Mouse (Mus musculus) kidney, adult 2 months (tissue): ENCODE results near the gene Arap1. TPM values are rescaled to one million over a fixed set of nuclear protein-coding genes. Genes with fewer than 3 reads are reported as not detected.

ENCODE experiments used
- DNase-seq: peaks from one replicate; pipeline ENCODE4 v3.0.0; 2021
- H3K27ac ChIP-seq: fragments of 200-500 bp; 2 replicates; pipeline ENCODE4 v1.5.1; 2012; ENCODE audit warnings: low read depth, low read length, control low read depth, inconsistent platforms; ENCODE audit not compliant: insufficient read depth
- H3K27me3 ChIP-seq: fragments of 200-500 bp; replicated peaks from 2 replicates; pipeline ENCODE4 v1.6.1; 2012; ENCODE audit warnings: mild to moderate bottlenecking, moderate library complexity, low read length, inconsistent platforms; ENCODE audit not compliant: control insufficient read depth, insufficient read depth
- H3K36me3 ChIP-seq: fragments of 200-500 bp; 2 replicates; pipeline ENCODE4 v1.6.1; 2012; ENCODE audit warnings: mild to moderate bottlenecking, moderate library complexity, low read length, inconsistent platforms; ENCODE audit not compliant: control insufficient read depth, insufficient read depth
- H3K4me1 ChIP-seq: fragments of 200-500 bp; 2 replicates; pipeline ENCODE4 v1.6.1; 2011; ENCODE audit warnings: low read length; ENCODE audit not compliant: control insufficient read depth, insufficient read depth
- H3K4me3 ChIP-seq: fragments of 200-500 bp; 2 replicates; pipeline ENCODE4 v1.5.1; 2011; ENCODE audit warnings: mild to moderate bottlenecking, low read depth, low read length, control low read depth; ENCODE audit not compliant: insufficient read depth
- CTCF ChIP-seq: fragments of 200-500 bp; conservative IDR thresholded peaks from 2 replicates; pipeline ENCODE4 v1.5.1; 2011; ENCODE audit warnings: low read depth, mild to moderate bottlenecking, control low read depth, low read length, moderate library complexity, mixed read lengths; ENCODE audit not compliant: insufficient read depth, insufficient read length
- POLR2A ChIP-seq: fragments of 200-500 bp; IDR thresholded peaks from one replicate; pipeline ENCODE4 v1.6.1; 2011; ENCODE audit warnings: low read depth, low read length, control low read depth
- WGBS: fragments of 180-500 bp; shearing (Covaris S2); methylation state at CpG from one replicate; pipeline ENCODE4 v1.1.7; 2018; 5-methylcytosine and 5-hydroxymethylcytosine counted together
- polyA plus RNA-seq: library from polyadenylated mRNA; depleted of rRNA; stranded (reverse); fragments of >200 nt; gene quantifications from 2 replicates; pipeline ENCODE4 v1.2.3, GENCODE M21; 2012

Gene Arap1
- polyA plus RNA-seq, 1 experiment: 69.7 TPM

GRCm38 (mm10) chr7:101360406-101360805 lies 12.5 kb downstream of the Arap1 start:
- no peaks in the 10 kb centered on the region for H3K27me3 ChIP-seq
- DNase-seq: peak; percentile 61
- 27% methylated on average over 3 of the region's 3 CpGs for WGBS
- H3K36me3 ChIP-seq: no peaks in the 10 kb centered on the region
- no peak overlapping the region for H3K27ac ChIP-seq
- TF ChIP-seq POLR2A (no peak), CTCF (no peak)
- H3K4me3 ChIP-seq: no peak overlapping the region
- H3K4me1 ChIP-seq: peaks cover 5% of the 10 kb centered on the region; the same call in 1 of the 2 replicates

- no peak for TF ChIP-seq CTCF
- TF ChIP-seq POLR2A: no peak
- Histone ChIP-seq H3K27ac (no peak overlapping the region), H3K4me1 (peaks cover 5% of the 10 kb centered on the region; the same call in 1 of the 2 replicates), H3K36me3 (no peaks in the 10 kb centered on the region), H3K4me3 (no peak overlapping the region), H3K27me3 (no peaks in the 10 kb centered on the region)
- DNase-seq: no peak
- whole genome bisulfite sequencing: 75% methylated on average over 4 of the region's 4 CpGs
Measured at GRCm38 (mm10) chr7:101361021-101361420, 13.2 kb downstream of the Arap1 start.

DNA sequence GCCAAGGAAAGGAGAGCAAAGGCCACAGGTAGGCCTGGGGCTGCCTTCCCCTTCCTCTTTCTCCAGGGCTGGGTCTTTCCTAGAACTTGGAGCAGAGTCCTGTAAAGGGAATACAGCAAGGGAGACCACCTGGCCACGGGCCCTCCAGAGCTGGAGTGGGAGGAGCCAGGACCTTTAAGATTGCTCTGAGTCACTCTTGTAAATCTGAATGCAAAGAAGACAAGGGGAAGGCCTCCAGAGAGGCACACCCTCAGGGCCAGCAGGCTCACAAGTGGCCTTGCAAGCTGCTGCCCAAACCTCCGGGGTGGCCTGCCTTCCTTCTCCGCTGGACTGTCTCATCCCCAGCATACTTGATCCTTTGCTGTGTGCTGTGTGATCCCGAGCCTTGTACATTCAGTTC lies 13.9 kb downstream of the Arap1 start:
- Histone ChIP-seq H3K27ac (no peak overlapping the region), H3K27me3 (no peaks in the 10 kb centered on the region), H3K4me3 (no peak overlapping the region), H3K36me3 (no peaks in the 10 kb centered on the region), H3K4me1 (peaks cover 5% of the 10 kb centered on the region; the same call in 1 of the 2 replicates)
- no peak for TF ChIP-seq CTCF
- no peak for TF ChIP-seq POLR2A
- peak; percentile 8 for DNase-seq
- 70% methylated on average over 4 of the region's 4 CpGs for WGBS

DNA sequence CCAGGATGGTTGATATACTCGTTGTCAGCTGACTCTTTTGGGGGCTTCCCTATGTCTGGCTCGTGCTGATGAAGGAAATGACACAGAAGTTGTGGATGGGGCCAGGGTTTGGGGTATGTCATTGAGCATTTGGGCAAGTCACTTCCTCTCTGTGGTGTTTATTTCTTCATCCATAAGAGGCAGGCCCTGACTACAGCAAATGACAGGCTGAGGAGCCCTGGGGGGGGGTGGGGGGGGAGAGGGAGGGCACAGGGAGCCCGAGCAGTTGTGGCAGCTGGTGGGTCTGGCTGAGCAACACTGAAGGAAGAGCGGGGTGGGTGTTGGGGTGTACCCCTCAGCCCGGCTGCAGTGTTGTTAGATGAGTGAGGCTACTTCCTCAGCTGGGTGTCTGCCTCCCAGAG lies 14.9 kb downstream of the Arap1 start:
- Histone ChIP-seq H3K4me3 (no peak overlapping the region), H3K27ac (no peak overlapping the region)

GRCm38 (mm10) chr7:101363914-101364313 lies 16.0 kb downstream of the Arap1 start:
- WGBS: 86% methylated on average over 5 of the region's 5 CpGs

More for the DNA sequence above, 14.9 kb downstream of the Arap1 start:
- peaks cover 5% of the 10 kb centered on the region; the same call in 1 of the 2 replicates for H3K4me1 ChIP-seq
- H3K27me3 ChIP-seq: no peaks in the 10 kb centered on the region
- WGBS: 80% methylated on average over 5 of the region's 5 CpGs
- DNase-seq: no peak
- TF ChIP-seq CTCF (no peak), POLR2A (no peak)
- H3K36me3 ChIP-seq: no peaks in the 10 kb centered on the region

DNA sequence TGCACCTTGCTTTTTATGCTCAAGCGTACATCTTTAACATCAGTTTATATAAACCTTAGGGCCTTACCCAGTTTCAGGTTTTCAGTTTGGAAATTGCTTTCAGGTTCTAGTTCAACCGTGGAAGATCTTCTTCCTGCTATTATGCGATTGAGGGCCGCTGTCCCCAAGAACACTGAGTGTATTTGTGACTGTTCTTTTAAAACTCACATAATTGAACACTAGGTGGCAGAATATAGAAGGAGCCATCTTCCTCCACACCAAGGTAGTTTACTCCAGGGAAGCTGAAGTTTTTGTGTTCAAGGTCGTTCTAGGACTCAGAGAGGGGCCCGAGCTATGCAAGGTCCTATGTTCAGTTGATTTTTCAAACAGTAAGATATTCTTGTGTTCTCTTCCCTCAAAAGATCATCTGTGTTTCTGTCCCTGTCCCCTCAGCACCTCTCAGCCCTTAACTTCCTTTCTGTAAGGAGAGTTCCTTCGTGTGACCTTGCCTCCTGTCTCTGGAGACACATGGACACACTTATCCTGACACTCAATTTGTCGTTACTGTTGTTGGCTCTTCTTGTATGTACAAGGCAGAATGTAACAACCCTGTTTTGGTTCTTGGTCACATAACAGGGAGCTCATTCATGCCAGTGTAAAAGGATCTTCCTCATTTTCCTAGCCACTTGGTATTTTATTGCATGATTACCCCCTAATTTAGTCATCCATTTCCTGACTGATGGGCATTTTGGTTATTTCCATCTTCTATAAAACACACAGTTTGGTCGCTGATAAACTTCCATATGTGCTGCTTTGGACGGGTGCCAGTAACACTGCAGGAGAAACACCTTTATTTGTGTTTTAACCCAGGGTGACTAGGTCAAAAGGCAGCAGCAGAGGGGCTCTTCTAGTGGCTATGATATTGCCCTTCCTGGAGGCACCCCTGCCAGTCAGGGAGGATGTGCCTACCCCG lies 20.3 kb downstream of the Arap1 start:
- Histone ChIP-seq H3K27ac (no peak overlapping the region), H3K36me3 (no peaks in the 10 kb centered on the region), H3K27me3 (no peaks in the 10 kb centered on the region), H3K4me1 (no peaks in the 10 kb centered on the region), H3K4me3 (no peak overlapping the region)
- DNase-seq: no peak
- 61% methylated on average over 11 of the region's 11 CpGs for WGBS
- TF ChIP-seq POLR2A (no peak), CTCF (no peak)

More at GRCm38 (mm10) chr7:101363914-101364313, 16.0 kb downstream of the Arap1 start:
- Histone ChIP-seq H3K27ac (no peak overlapping the region), H3K4me1 (peaks cover 5% of the 10 kb centered on the region; the same call in 1 of the 2 replicates), H3K36me3 (no peaks in the 10 kb centered on the region), H3K4me3 (no peak overlapping the region), H3K27me3 (no peaks in the 10 kb centered on the region)
- DNase-seq: no peak
- TF ChIP-seq POLR2A: no peak
- TF ChIP-seq CTCF: no peak

DNA sequence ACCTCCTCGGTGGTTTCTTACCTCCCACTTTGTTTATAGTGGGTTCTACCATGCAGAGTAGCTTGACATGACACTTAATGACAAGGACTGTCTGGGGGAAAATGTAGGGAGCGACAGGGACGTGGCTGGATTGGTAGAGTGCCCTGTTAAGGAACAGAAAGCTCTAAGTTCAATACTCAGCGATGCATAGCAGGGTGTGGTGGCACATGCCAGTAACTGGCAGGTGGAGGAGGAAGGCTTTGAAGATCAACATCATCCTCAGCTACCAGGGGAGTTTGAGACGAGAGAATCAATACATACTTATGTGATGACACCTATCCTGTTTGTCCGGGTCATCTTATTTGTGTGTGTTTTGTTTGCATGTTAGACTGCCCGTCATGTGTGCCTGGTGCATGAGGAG lies 21.8 kb downstream of the Arap1 start:
- Histone ChIP-seq H3K36me3 (no peaks in the 10 kb centered on the region), H3K4me3 (no peak overlapping the region), H3K27me3 (no peaks in the 10 kb centered on the region), H3K27ac (no peak overlapping the region), H3K4me1 (no peaks in the 10 kb centered on the region)
- WGBS: 69% methylated on average over 7 of the region's 7 CpGs
- TF ChIP-seq POLR2A: no peak
- no peak for DNase-seq
